In the genomic region with DNA sequence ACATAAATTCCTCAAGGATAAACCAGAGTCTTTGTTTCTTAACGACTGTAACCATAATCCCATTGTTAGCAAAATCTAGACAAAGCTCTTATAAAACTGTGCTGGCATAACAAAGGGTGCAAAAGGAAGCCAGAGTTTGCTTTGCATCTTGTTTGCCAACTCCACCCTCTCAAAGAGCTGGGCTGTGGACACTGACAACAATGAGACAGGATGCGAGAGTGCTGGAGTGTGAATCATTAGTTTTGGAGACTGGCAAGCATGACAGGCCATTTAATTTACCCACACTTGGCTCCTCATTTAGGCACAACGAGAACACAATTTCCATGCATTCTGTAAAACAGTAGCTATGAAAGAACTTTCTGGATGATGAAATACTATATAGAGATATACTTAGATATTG, we compare ENCODE assay signal across 23 mouse cellular contexts.
DNase-seq lines count a peak whose midpoint lies in the region; ATAC-seq and TF ChIP-seq lines count a peak whose summit lies in the region.
"Had no signal": no experiment of that assay in that cellular context is flagged by ENCODE, and none has a peak within 500 bp of the region (broad histone marks: within the 10 kb centered on the region; RNA-seq: fewer than 3 reads in every experiment).

No protein-coding gene starts in this region.

- H3K9me3 ChIP-seq in forebrain, embryonic 11.5 days (ENCODE audit: control insufficient read depth, low read length), result no peaks in the 10 kb centered on the region
- H3K9me3 ChIP-seq in forebrain, embryonic 15.5 days, result no peaks in the 10 kb centered on the region
- H3K9me3 ChIP-seq in midbrain, embryonic 12.5 days, result no peaks in the 10 kb centered on the region
- H3K9me3 ChIP-seq in midbrain, embryonic 15.5 days, result no peaks in the 10 kb centered on the region
- H3K9me3 ChIP-seq in hindbrain, postnatal 0 days (ENCODE audit: low read length), result no peaks in the 10 kb centered on the region
- H3K9me3 ChIP-seq: forebrain, embryonic 13.5 days; G1E; limb, embryonic 10.5 days; megakaryocyte, embryonic 14.5 days had no signal

- no peak overlapping the region for H3K27ac ChIP-seq in forebrain, embryonic 11.5 days (ENCODE audit: low read depth, low read length)
- no peak overlapping the region for H3K27ac ChIP-seq in forebrain, embryonic 15.5 days (replicated peaks)
- no peak overlapping the region for H3K27ac ChIP-seq in midbrain, embryonic 12.5 days (replicated peaks)
- H3K27ac ChIP-seq in midbrain, embryonic 15.5 days, result no peak overlapping the region
- H3K27ac ChIP-seq in hindbrain, postnatal 0 days, result no peak overlapping the region
- H3K27ac ChIP-seq: forebrain, embryonic 13.5 days; heart, adult 2 months; left cerebral cortex, adult 2 months; limb, embryonic 10.5 days had no signal

- no peak overlapping the region for H3K9ac ChIP-seq in forebrain, embryonic 11.5 days (ENCODE audit: low read length)
- no peak overlapping the region for H3K9ac ChIP-seq in forebrain, embryonic 15.5 days (replicated peaks)
- no peak overlapping the region for H3K9ac ChIP-seq in midbrain, embryonic 12.5 days (replicated peaks)
- H3K9ac ChIP-seq in midbrain, embryonic 15.5 days, result no peak overlapping the region
- H3K9ac ChIP-seq in hindbrain, postnatal 0 days (replicated peaks; ENCODE audit: low read length), result no peak overlapping the region
- H3K9ac ChIP-seq: forebrain, embryonic 13.5 days; liver, postnatal 0 days had no signal

- no peaks in the 10 kb centered on the region for H3K27me3 ChIP-seq in forebrain, embryonic 11.5 days (ENCODE audit: control insufficient read depth, insufficient read depth, low read length)
- no peaks in the 10 kb centered on the region for H3K27me3 ChIP-seq in forebrain, embryonic 15.5 days
- H3K27me3 ChIP-seq in midbrain, embryonic 12.5 days, result no peaks in the 10 kb centered on the region
- H3K27me3 ChIP-seq in midbrain, embryonic 15.5 days (replicated peaks), result no peaks in the 10 kb centered on the region
- H3K27me3 ChIP-seq in hindbrain, postnatal 0 days (ENCODE audit: insufficient read depth, low read length), result no peaks in the 10 kb centered on the region
- H3K27me3 ChIP-seq: forebrain, embryonic 13.5 days; megakaryocyte, embryonic 14.5 days had no signal

- no peak overlapping the region for H3K4me3 ChIP-seq in forebrain, embryonic 11.5 days (ENCODE audit: low read depth, low read length)
- no peak overlapping the region for H3K4me3 ChIP-seq in forebrain, embryonic 15.5 days
- no peak overlapping the region for H3K4me3 ChIP-seq in midbrain, embryonic 12.5 days
- no peak overlapping the region for H3K4me3 ChIP-seq in midbrain, embryonic 15.5 days
- no peak overlapping the region for H3K4me3 ChIP-seq in hindbrain, postnatal 0 days (ENCODE audit: low read length)
- H3K4me3 ChIP-seq: forebrain, embryonic 13.5 days; heart, adult 2 months; left cerebral cortex, adult 2 months; limb, embryonic 10.5 days; megakaryocyte, embryonic 14.5 days had no signal

- 43% methylated on average over 3 of the region's 3 CpGs for WGBS in forebrain, embryonic 11.5 days
- WGBS in forebrain, embryonic 15.5 days, result 18% methylated on average over 3 of the region's 3 CpGs
- 42% methylated on average over 3 of the region's 3 CpGs for WGBS in midbrain, embryonic 12.5 days
- WGBS in midbrain, embryonic 15.5 days, result 22% methylated on average over 3 of the region's 3 CpGs
- WGBS in hindbrain, postnatal 0 days, result 18% methylated on average over 3 of the region's 3 CpGs

- H3K36me3 ChIP-seq in forebrain, embryonic 11.5 days (ENCODE audit: control insufficient read depth, insufficient read depth, low read length), result no peaks in the 10 kb centered on the region
- H3K36me3 ChIP-seq in forebrain, embryonic 15.5 days, result no peaks in the 10 kb centered on the region
- H3K36me3 ChIP-seq in midbrain, embryonic 12.5 days, result no peaks in the 10 kb centered on the region
- no peaks in the 10 kb centered on the region for H3K36me3 ChIP-seq in midbrain, embryonic 15.5 days (replicated peaks)
- no peaks in the 10 kb centered on the region for H3K36me3 ChIP-seq in hindbrain, postnatal 0 days (ENCODE audit: insufficient read depth, low read length)
- H3K36me3 ChIP-seq: G1E; limb, embryonic 10.5 days had no signal

- TF ChIP-seq CTCF in hindbrain, postnatal 0 days (IDR thresholded peaks at IDR 0.05; ENCODE audit: low read depth), result no peak

- 0 out of 2 replicates have a peak, but pooled peaks have one; percentile 10 for ATAC-seq in forebrain, embryonic 11.5 days (replicated peaks; ENCODE audit: low FRiP score)
- no peak for ATAC-seq in forebrain, embryonic 15.5 days (replicated peaks)
- peak; percentile 52; the same call in 1 of the 2 replicates for ATAC-seq in midbrain, embryonic 12.5 days (ENCODE audit: low FRiP score, low read depth)
- no peak for ATAC-seq in midbrain, embryonic 15.5 days (replicated peaks)
- peak; percentile 51; the same call in 1 of the 2 replicates for ATAC-seq in hindbrain, postnatal 0 days
- ATAC-seq: CD4-positive, CD25-positive, alpha-beta regulatory T cell, adult 4 months; forebrain, embryonic 13.5 days; liver, postnatal 0 days had no signal

- H3K4me2 ChIP-seq in forebrain, embryonic 11.5 days (ENCODE audit: low read depth, low read length, severe bottlenecking), result no peak overlapping the region
- no peak overlapping the region for H3K4me2 ChIP-seq in forebrain, embryonic 15.5 days (replicated peaks)
- H3K4me2 ChIP-seq in midbrain, embryonic 12.5 days (replicated peaks), result no peak overlapping the region
- no peak overlapping the region for H3K4me2 ChIP-seq in midbrain, embryonic 15.5 days
- no peak overlapping the region for H3K4me2 ChIP-seq in hindbrain, postnatal 0 days (ENCODE audit: low read depth, low read length)
- H3K4me2 ChIP-seq: forebrain, embryonic 13.5 days had no signal

- no peak for DNase-seq in forebrain, embryonic 11.5 days (ENCODE audit: low spot score)
- peak; percentile 9 for DNase-seq in ZHBTc4 (ENCODE audit: low read depth, low spot score)
- peak; percentile 28 for DNase-seq in hindbrain, postnatal 0 days (ENCODE audit: low spot score)
- DNase-seq in spleen, postnatal 36 days (ENCODE audit: low spot score in 2 of 2), result no peak
- DNase-seq: cerebellum, adult 9-10 months; gastrocnemius, postnatal 25 days; heart, adult 2 months; heart, postnatal 36 days; kidney, adult 9 months; kidney, postnatal 36 days; layer of hippocampus, adult 9-11 months; liver, postnatal 0 days; lung, postnatal 14 days; thymus, postnatal 14 days had no signal

- no peaks in the 10 kb centered on the region for H3K4me1 ChIP-seq in forebrain, embryonic 11.5 days (replicated peaks; ENCODE audit: control insufficient read depth, insufficient read depth, low read length)
- H3K4me1 ChIP-seq in forebrain, embryonic 15.5 days, result no peaks in the 10 kb centered on the region
- H3K4me1 ChIP-seq in midbrain, embryonic 12.5 days, result no peaks in the 10 kb centered on the region
- H3K4me1 ChIP-seq in midbrain, embryonic 15.5 days, result no peaks in the 10 kb centered on the region
- no peaks in the 10 kb centered on the region for H3K4me1 ChIP-seq in hindbrain, postnatal 0 days (ENCODE audit: insufficient read depth, low read length)
- H3K4me1 ChIP-seq: forebrain, embryonic 13.5 days; limb, embryonic 10.5 days; megakaryocyte, embryonic 14.5 days had no signal

Comparison
In these comparisons a context has a peak if more than half of its experiments do, and no peak if none do; other contexts are left out.
1. ATAC-seq: peak in forebrain, embryonic 11.5 days (single experiment), midbrain, embryonic 12.5 days (single experiment) and hindbrain, postnatal 0 days (single experiment); none in forebrain, embryonic 15.5 days (single experiment) and midbrain, embryonic 15.5 days (single experiment).
2. DNase-seq: peak in ZHBTc4 (single experiment) and hindbrain, postnatal 0 days (single experiment); none in forebrain, embryonic 11.5 days (single experiment) and spleen, postnatal 36 days (0 of 2).